Mouse (Mus musculus) CH12.LX (cell line): Measurements from ENCODE around the gene Gng12. TPM values are rescaled to one million over a fixed set of nuclear protein-coding genes. Genes with fewer than 3 reads are reported as not detected.

Experiments
- DNase-seq: peaks from one replicate; pipeline ENCODE4 v3.0.0-alpha.2; 2013; ENCODE audit errors: extremely low read depth
- H3K27ac ChIP-seq: 2 replicates; pipeline ENCODE4 v1.5.1; 2012; ENCODE audit warnings: low read depth, mild to moderate bottlenecking, control low read depth, moderate library complexity; ENCODE audit not compliant: insufficient read depth
- H3K27me3 ChIP-seq: replicated peaks from 2 replicates; pipeline ENCODE3; 2012; ENCODE audit warnings: inconsistent platforms
- H3K36me3 ChIP-seq, 2 experiments: replicated peaks in 1 of 2; 2 replicates each; pipeline versions ENCODE3 to v1.6.1; 2012; ENCODE audit warnings: inconsistent platforms in 1 of 2, low read length in 1 of 2, mild to moderate bottlenecking in 1 of 2, mixed read lengths in 1 of 2, moderate library complexity in 1 of 2; ENCODE audit not compliant: control insufficient read depth in 1 of 2, insufficient read depth in 1 of 2
- H3K4me1 ChIP-seq, 2 experiments: 2 replicates each; pipeline ENCODE4 v1.6.1; 2012; ENCODE audit warnings: inconsistent platforms in 1 of 2, moderate library complexity in 1 of 2; ENCODE audit not compliant: insufficient read depth in 2 of 2, control insufficient read depth in 1 of 2
- H3K4me2 ChIP-seq: 2 replicates; pipeline ENCODE4 v1.6.1; 2012; ENCODE audit warnings: low read depth, mild to moderate bottlenecking, control low read depth; ENCODE audit not compliant: poor library complexity, insufficient read depth, severe bottlenecking
- H3K4me3 ChIP-seq, 3 experiments: fragments of 150-350 bp in 1 of 3; sonication (generic) in 1 of 3; replicated peaks in 1 of 3; 2 replicates each; pipeline versions ENCODE3 to v1.5.1; 2011 to 2012; ENCODE audit warnings: low read depth in 2 of 3, low read length in 2 of 3, mild to moderate bottlenecking in 2 of 3, moderate library complexity in 2 of 3, control low read depth in 1 of 3, improper control_type of control experiment in 1 of 3, inconsistent platforms in 1 of 3, mixed read lengths in 1 of 3; ENCODE audit not compliant: poor library complexity in 1 of 3
- H3K79me2 ChIP-seq: replicated peaks from 2 replicates; pipeline ENCODE4 v1.6.1; 2012; ENCODE audit warnings: mild to moderate bottlenecking, moderate library complexity; ENCODE audit not compliant: control insufficient read depth, poor library complexity, insufficient read depth, severe bottlenecking; ENCODE audit errors: extremely low read depth
- H3K9ac ChIP-seq: 2 replicates; pipeline ENCODE4 v1.6.1; 2012; ENCODE audit warnings: low read depth, mild to moderate bottlenecking, control low read depth, moderate library complexity; ENCODE audit not compliant: insufficient read depth
- H3K9me3 ChIP-seq: replicated peaks from 2 replicates; pipeline ENCODE3; 2012; ENCODE audit warnings: low read length, inconsistent platforms, mixed read lengths
- BHLHE40 ChIP-seq: IDR thresholded peaks from 2 replicates; pipeline ENCODE4 v1.6.1; 2011; ENCODE audit warnings: mild to moderate bottlenecking, low read depth, low read length, improper control_type of control experiment
- CTCF ChIP-seq, 2 experiments: IDR thresholded peaks in 1 of 2; conservative IDR thresholded peaks in 1 of 2; 2 replicates each; pipeline ENCODE4 v1.5.1; 2011 to 2012; ENCODE audit warnings: low read depth in 2 of 2, low read length in 2 of 2, improper control_type of control experiment in 1 of 2, inconsistent platforms in 1 of 2, mild to moderate bottlenecking in 1 of 2, moderate library complexity in 1 of 2
- EP300 ChIP-seq: IDR thresholded peaks from 2 replicates; pipeline ENCODE4 v1.6.1; 2011; ENCODE audit warnings: low read length, improper control_type of control experiment
- ETS1 ChIP-seq: conservative IDR thresholded peaks from 2 replicates; pipeline ENCODE4 v1.6.1; 2012; ENCODE audit warnings: low read depth, mild to moderate bottlenecking, inconsistent platforms, low read length, improper control_type of control experiment, moderate library complexity
- HCFC1 ChIP-seq: IDR thresholded peaks from 2 replicates; pipeline ENCODE4 v1.6.1; 2012; ENCODE audit warnings: low read depth, mild to moderate bottlenecking, inconsistent platforms, low read length, improper control_type of control experiment
- IRF4 ChIP-seq: IDR thresholded peaks from 2 replicates; pipeline ENCODE4 v1.6.1; 2014; ENCODE audit warnings: low read depth, mild to moderate bottlenecking, inconsistent platforms, low read length, improper control_type of control experiment
- JUND ChIP-seq: conservative IDR thresholded peaks from 2 replicates; pipeline ENCODE4 v1.6.1; 2011; ENCODE audit warnings: low read depth, low read length, improper control_type of control experiment
- MAFK ChIP-seq: IDR thresholded peaks from 2 replicates; pipeline ENCODE4 v1.6.1; 2011; ENCODE audit warnings: low read length, improper control_type of control experiment; ENCODE audit not compliant: insufficient replicate concordance
- MAX ChIP-seq: IDR thresholded peaks from 2 replicates; pipeline ENCODE4 v1.6.1; 2011; ENCODE audit warnings: low read length, improper control_type of control experiment
- MAZ ChIP-seq: IDR thresholded peaks from 2 replicates; pipeline ENCODE4 v1.6.1; 2012; ENCODE audit warnings: low read depth, mild to moderate bottlenecking, inconsistent platforms, low read length, improper control_type of control experiment, moderate library complexity
- MEF2A ChIP-seq: IDR thresholded peaks from 2 replicates; pipeline ENCODE4 v1.6.1; 2014; ENCODE audit warnings: low read depth, mild to moderate bottlenecking, inconsistent platforms, low read length, improper control_type of control experiment, borderline replicate concordance
- NELFE ChIP-seq: IDR thresholded peaks from 2 replicates; pipeline ENCODE4 v1.6.1; 2011; ENCODE audit warnings: low read depth, low read length, improper control_type of control experiment
- PAX5 ChIP-seq: IDR thresholded peaks from 2 replicates; pipeline ENCODE4 v1.6.1; 2012; ENCODE audit warnings: low read length, inconsistent platforms, mixed read lengths
- POLR2AphosphoS2 ChIP-seq: IDR thresholded peaks from 2 replicates; pipeline ENCODE4 v1.6.1; 2011; ENCODE audit warnings: low read depth, low read length, improper control_type of control experiment
- SIN3A ChIP-seq: IDR thresholded peaks from 2 replicates; pipeline ENCODE4 v1.6.1; 2012; ENCODE audit warnings: low read length, improper control_type of control experiment, inconsistent platforms
- USF1 ChIP-seq: IDR thresholded peaks from 2 replicates; pipeline ENCODE4 v1.6.1; 2014; ENCODE audit warnings: low read depth, mild to moderate bottlenecking, inconsistent platforms, low read length, improper control_type of control experiment
- ZC3H11A ChIP-seq: IDR thresholded peaks from 2 replicates; pipeline ENCODE4 v1.6.1; 2012; ENCODE audit warnings: low read depth, mild to moderate bottlenecking, inconsistent platforms, low read length, improper control_type of control experiment
- ZKSCAN1 ChIP-seq: IDR thresholded peaks from 2 replicates; pipeline ENCODE4 v1.6.1; 2012; ENCODE audit warnings: low read depth, inconsistent platforms, low read length, improper control_type of control experiment, borderline replicate concordance
- ZNF384 ChIP-seq: IDR thresholded peaks from 2 replicates; pipeline ENCODE4 v1.6.1; 2012; ENCODE audit warnings: low read depth, low read length, improper control_type of control experiment, inconsistent platforms
- dilution Hi-C: fragments of 300-500 bp; cut with MboI; formaldehyde crosslinking; loops from 2 replicates; pipeline ENCODE4 v1.14.3; 2020; ENCODE audit warnings: low sequenced_read_pairs; ENCODE audit not compliant: extremely low pct_unique_long_range_greater_than_20kb, extremely low pct_ligation_motif_present
- in situ Hi-C: fragments of 300-500 bp; cut with MboI; formaldehyde crosslinking; loops from 3 replicates; pipeline ENCODE4 v1.14.3; 2019; ENCODE audit warnings: low sequenced_read_pairs, low pct_ligation_motif_present, low pct_unique_long_range_greater_than_20kb, mixed read lengths
- polyA plus RNA-seq: library from polyadenylated mRNA; unstranded; fragments of >175 nt; gene quantifications from 2 replicates; pipeline ENCODE4 v1.2.1, GENCODE M21; 2012; ENCODE audit warnings: low read depth; ENCODE audit not compliant: insufficient read length
- total RNA-seq, 2 experiments: library from RNA; depleted of rRNA; stranded (reverse); fragments of 300-350 nt in 1 of 2; fragments of >200 nt in 1 of 2; gene quantifications; 2 replicates each; pipeline ENCODE4 v1.2.3; 2012 to 2014

Gene Gng12
- total and polyA plus RNA-seq, 3 experiments = 3.9 to 20.8 (median 12.2) TPM

DNA sequence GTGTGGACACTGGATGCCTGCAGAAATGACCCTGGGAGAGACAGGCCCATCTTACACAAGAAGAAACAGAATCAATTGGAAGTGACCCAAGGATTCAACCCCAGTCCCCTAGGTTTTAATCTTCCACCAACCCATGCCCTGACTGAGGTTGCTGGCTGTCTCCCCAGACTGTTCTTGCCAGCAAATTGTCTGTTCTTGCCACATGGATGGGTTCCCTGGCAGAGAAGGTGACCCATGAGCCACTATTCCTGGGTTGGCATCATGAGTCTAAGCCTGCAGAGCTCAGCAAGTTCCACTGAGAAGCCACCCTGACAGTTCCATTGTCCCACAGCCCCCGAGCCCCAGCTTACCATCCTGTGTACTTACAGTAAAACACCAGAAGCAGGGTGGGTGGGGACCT is 85.7 kb downstream of the Gng12 start:
- Histone ChIP-seq H3K9ac (no peak overlapping the region), H3K79me2 (no peaks in the 10 kb centered on the region), H3K4me3 (no peak overlapping the region), H3K36me3 (peaks cover 0 to 2% of the 10 kb centered on the region in 2 experiments), H3K9me3 (no peaks in the 10 kb centered on the region), H3K27ac (no peak overlapping the region), H3K4me1 (peaks cover 23 to 31% of the 10 kb centered on the region in 2 experiments), H3K4me2 (no peak overlapping the region), H3K27me3 (no peaks in the 10 kb centered on the region)
- no peak for TF ChIP-seq ZNF384
- TF ChIP-seq SIN3A = no peak
- TF ChIP-seq PAX5 = no peak
- TF ChIP-seq IRF4 = no peak
- no peak for TF ChIP-seq MAZ
- no peak for TF ChIP-seq MAX
- TF ChIP-seq ZKSCAN1 = no peak
- dilution Hi-C loops (no loop called here), in situ Hi-C loops (no loop called here)
- DNase-seq = no peak

DNA sequence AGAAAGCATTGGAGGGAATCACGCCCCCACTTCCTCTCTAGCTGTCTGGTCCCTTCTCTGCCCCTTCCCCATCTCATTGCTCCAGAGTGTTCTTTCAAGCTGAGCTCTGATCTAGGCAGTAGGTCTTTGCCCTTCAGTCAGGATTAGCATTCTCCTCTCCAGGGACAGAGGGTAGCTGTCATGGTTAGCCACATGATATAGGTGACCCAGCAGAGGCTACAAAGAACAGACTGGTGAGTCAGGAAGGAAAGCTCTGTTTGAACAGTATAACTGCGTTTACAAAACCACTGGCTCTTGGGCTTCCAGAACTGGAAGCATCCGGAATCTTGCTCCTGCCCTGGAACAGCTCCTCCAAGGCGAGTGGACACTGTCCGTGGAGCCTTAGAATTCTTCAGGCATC is 87.9 kb downstream of the Gng12 start:
- dilution Hi-C loops = no loop called here
- Histone ChIP-seq H3K4me3 (no peak overlapping the region), H3K9ac (no peak overlapping the region), H3K27me3 (no peaks in the 10 kb centered on the region), H3K4me1 (peaks cover 34 to 53% of the 10 kb centered on the region in 2 experiments), H3K36me3 (peaks cover 0 to 2% of the 10 kb centered on the region in 2 experiments), H3K4me2 (no peak overlapping the region), H3K27ac (no peak overlapping the region), H3K9me3 (no peaks in the 10 kb centered on the region)
- no peak for DNase-seq
- TF ChIP-seq JUND (no peak), BHLHE40 (no peak), EP300 (no peak), USF1 (no peak), NELFE (no peak), ZKSCAN1 (no peak), POLR2AphosphoS2 (no peak), CTCF (conservative IDR thresholded peaks at IDR 0.05 in 1 of 2, IDR thresholded peaks at IDR 0.05 in 1 of 2; ENCODE audit: low read depth in 2 of 2, low read length in 2 of 2) (no peak), MAFK (no peak), MEF2A (no peak), ZC3H11A (no peak), ETS1 (no peak; the same call in 1 of the 2 replicates), PAX5 (no peak), HCFC1 (no peak)
- TF ChIP-seq, all 38 proteins: peak for 0
- in situ Hi-C loops = no loop called here
- no peaks in the 10 kb centered on the region for H3K79me2 ChIP-seq
